Mouse (Mus musculus) thymus, postnatal 0 days (tissue): Measurements from ENCODE around the gene Hdac10. TPM values are rescaled to one million over a fixed set of nuclear protein-coding genes. Genes with fewer than 3 reads are reported as not detected.
A peak's percentile ranks its signal among the peaks of the same experiment; 100 is the strongest.

Source experiments
- DNase-seq: peaks from one replicate; pipeline ENCODE4 v3.0.0-alpha.2; 2015; ENCODE audit warnings: low spot score
- polyA plus RNA-seq: library from polyadenylated mRNA; unstranded; fragments of >200 nt; fragmentation: Nextera tagmentation; extraction: Ambion mirVana; gene quantifications from 2 replicates; pipeline ENCODE4 v1.2.1, GENCODE M21; 2015

The Hdac10 gene
- polyA plus RNA-seq, result 16.4 and 17.7 TPM in 2 replicates

GRCm38 (mm10) chr15:89128382-89129350 is at the start of gene Hdac10:
Gene Hdac10, minus strand, starts transcription at chr15:89128700.
- peak; percentile 83 for DNase-seq

- DNase-seq, result no peak
Observed at GRCm38 (mm10) chr15:89177576-89178259, 49.2 kb upstream of the Hdac10 start.

- DNase-seq, result no peak
Observed at GRCm38 (mm10) chr15:89177121-89177520, 48.6 kb upstream of the Hdac10 start.

GRCm38 (mm10) chr15:89175411-89176155 is 47.1 kb upstream of the Hdac10 start:
- DNase-seq, result no peak

- no peak for DNase-seq
Observed at GRCm38 (mm10) chr15:89174889-89175339, 46.4 kb upstream of the Hdac10 start.

GRCm38 (mm10) chr15:89173906-89174214 is 45.4 kb upstream of the Hdac10 start:
- DNase-seq, result no peak

GRCm38 (mm10) chr15:89173024-89173905 is 44.8 kb upstream of the Hdac10 start:
- DNase-seq, result peak; percentile 34

GRCm38 (mm10) chr15:89172276-89172935 is 43.9 kb upstream of the Hdac10 start:
- DNase-seq, result no peak

GRCm38 (mm10) chr15:89171526-89172051 is 43.1 kb upstream of the Hdac10 start:
- DNase-seq, result no peak

GRCm38 (mm10) chr15:89170102-89170501 is 41.6 kb upstream of the Hdac10 start:
- DNase-seq, result no peak

- DNase-seq, result no peak
Observed at GRCm38 (mm10) chr15:89169431-89169830, 40.9 kb upstream of the Hdac10 start.

- DNase-seq, result no peak
Observed at GRCm38 (mm10) chr15:89168922-89169321, 40.4 kb upstream of the Hdac10 start.

GRCm38 (mm10) chr15:89165478-89165877 is 37.0 kb upstream of the Hdac10 start:
- DNase-seq, result no peak

GRCm38 (mm10) chr15:89161397-89161796 is 32.9 kb upstream of the Hdac10 start:
- no peak for DNase-seq

- DNase-seq, result no peak
Observed at GRCm38 (mm10) chr15:89158516-89158915, 30.0 kb upstream of the Hdac10 start.

GRCm38 (mm10) chr15:89157954-89158353 is 29.5 kb upstream of the Hdac10 start:
- peak; percentile 80 for DNase-seq

- no peak for DNase-seq
Observed at GRCm38 (mm10) chr15:89152312-89152711, 23.8 kb upstream of the Hdac10 start.

- DNase-seq, result peak; percentile 42
Observed at GRCm38 (mm10) chr15:89150041-89150390, 21.5 kb upstream of the Hdac10 start.

GRCm38 (mm10) chr15:89149271-89150040 is 21.0 kb upstream of the Hdac10 start, which contains the start of gene Mapk11:
Gene Mapk11, minus strand, starts transcription at chr15:89149628.
- peak; percentile 65 for DNase-seq
